Comparison of ENCODE assay signal across 22 mouse cellular contexts in genomic region chr17:27335621-27336020, GRCm38 (mm10).
DNase-seq lines count a peak whose midpoint lies in the region; ATAC-seq and TF ChIP-seq lines count a peak whose summit lies in the region.
"Had no signal": no experiment of that assay in that cellular context is flagged by ENCODE, and none has a peak within 500 bp of the region (broad histone marks: within the 10 kb centered on the region; RNA-seq: fewer than 3 reads in every experiment).

No protein-coding gene starts in this region.

- no peaks in the 10 kb centered on the region for H3K9me3 ChIP-seq in kidney, embryonic 15.5 days (replicated peaks)
- H3K9me3 ChIP-seq: embryonic facial prominence, embryonic 12.5 days; hindbrain, embryonic 12.5 days; megakaryocyte, embryonic 14.5 days; midbrain, embryonic 13.5 days had no signal

- H3K36me3 ChIP-seq in kidney, embryonic 15.5 days: no peaks in the 10 kb centered on the region
- H3K36me3 ChIP-seq in testis, adult 2 months (ENCODE audit: control insufficient read depth, insufficient read depth, low read length): no peaks in the 10 kb centered on the region
- H3K36me3 ChIP-seq: embryonic facial prominence, embryonic 12.5 days; G1E; hindbrain, embryonic 12.5 days; midbrain, embryonic 13.5 days had no signal

- TF ChIP-seq CTCF in testis, adult 2 months (IDR thresholded peaks at IDR 0.05; ENCODE audit: control insufficient read depth, insufficient read depth, insufficient replicate concordance, low read depth, low read length): no peak

- intact Hi-C loops in left cerebral cortex, postnatal 36 days (cut with DNase I): no loop called here

- H3K9ac ChIP-seq in kidney, embryonic 15.5 days: no peak overlapping the region
- H3K9ac ChIP-seq: embryonic facial prominence, embryonic 12.5 days; hindbrain, embryonic 12.5 days; midbrain, embryonic 13.5 days had no signal

- 52% methylated on average over 4 of the region's 4 CpGs for WGBS in kidney, embryonic 15.5 days

- H3K4me2 ChIP-seq in kidney, embryonic 15.5 days: peak overlapping the region; percentile 10; the same call in 1 of the 2 replicates
- H3K4me2 ChIP-seq: embryonic facial prominence, embryonic 12.5 days; hindbrain, embryonic 12.5 days; liver, embryonic 11.5 days; midbrain, embryonic 13.5 days had no signal

- H3K27me3 ChIP-seq in kidney, embryonic 15.5 days: no peaks in the 10 kb centered on the region
- no peaks in the 10 kb centered on the region for H3K27me3 ChIP-seq in testis, adult 2 months (ENCODE audit: control insufficient read depth, insufficient read depth, low read length)
- H3K27me3 ChIP-seq: embryonic facial prominence, embryonic 12.5 days; hindbrain, embryonic 12.5 days; midbrain, embryonic 13.5 days had no signal

- peaks cover 32% of the 10 kb centered on the region for H3K4me1 ChIP-seq in kidney, embryonic 15.5 days
- peaks cover 27% of the 10 kb centered on the region for H3K4me1 ChIP-seq in testis, adult 2 months (ENCODE audit: control insufficient read depth, insufficient read depth, low read length)

- no peak for TF ChIP-seq POLR2A in testis, adult 2 months (IDR thresholded peaks at IDR 0.05; ENCODE audit: control insufficient read depth, low read depth, low read length)

- peak; percentile 57 for DNase-seq in embryo, embryonic 11 days
- DNase-seq in embryo, embryonic 10 days (ENCODE audit: low spot score): no peak
- no peak for DNase-seq in kidney, postnatal 25 days
- no peak for DNase-seq in testis, postnatal 14 days (ENCODE audit: low spot score)
- DNase-seq in left cerebral cortex, postnatal 36 days (ENCODE audit: low spot score in 2 of 2): no peak
- DNase-seq: adrenal gland, postnatal 10 days; cerebellum, adult 11 months; cerebellum, adult 9-10 months; cerebellum, postnatal 36 days; heart, postnatal 14 days; lung, postnatal 36 days; thymus, postnatal 25 days had no signal

- peak overlapping the region; percentile 48; the same call in 1 of the 2 replicates for H3K27ac ChIP-seq in kidney, embryonic 15.5 days
- peak overlapping the region; percentile 0; the same call in 1 of the 2 replicates for H3K27ac ChIP-seq in testis, adult 2 months (ENCODE audit: control insufficient read depth, insufficient read depth, low read depth, low read length)
- H3K27ac ChIP-seq: hindbrain, embryonic 12.5 days; midbrain, embryonic 13.5 days had no signal

- ATAC-seq in kidney, embryonic 15.5 days (replicated peaks; ENCODE audit: low FRiP score): no peak
- ATAC-seq: forebrain, embryonic 16.5 days; intestine, postnatal 0 days; midbrain, embryonic 13.5 days had no signal

- H3K4me3 ChIP-seq in kidney, embryonic 15.5 days (replicated peaks): no peak overlapping the region
- H3K4me3 ChIP-seq in testis, adult 2 months (ENCODE audit: control insufficient read depth, low read depth, low read length): no peak overlapping the region
- H3K4me3 ChIP-seq: embryonic facial prominence, embryonic 12.5 days; hindbrain, embryonic 12.5 days; megakaryocyte, embryonic 14.5 days; midbrain, embryonic 13.5 days had no signal
